8 mouse cellular contexts compared by ENCODE assay signal in genomic region chr10:127516576-127517260, GRCm38 (mm10). TPM values are rescaled to one million over a fixed set of nuclear protein-coding genes. Genes with fewer than 3 reads are reported as not detected.
DNase-seq lines count a peak whose midpoint lies in the region; ATAC-seq and TF ChIP-seq lines count a peak whose summit lies in the region.

No protein-coding gene starts in this region.

- 0 out of 4 replicates have a peak, but pooled peaks of 1 of the 2 experiments have one; percentile 14 for TF ChIP-seq POLR2A in MEL (IDR thresholded peaks at IDR 0.05; ENCODE audit: control insufficient read depth in 1 of 2, insufficient read depth in 1 of 2, low read depth in 1 of 2, low read length in 2 of 2, poor library complexity in 1 of 2)

- TF ChIP-seq CTCF in E14TG2a.4 (conservative IDR thresholded peaks at IDR 0.05; ENCODE audit: low read length): no peak
- no peak for TF ChIP-seq CTCF in MEL (IDR thresholded peaks at IDR 0.05 in 2 of 3, conservative IDR thresholded peaks at IDR 0.05 in 1 of 3; ENCODE audit: control insufficient read depth in 1 of 3, insufficient read depth in 1 of 3, low read depth in 2 of 3, low read length in 3 of 3, poor library complexity in 1 of 3, severe bottlenecking in 1 of 3)

- H3K27me3 ChIP-seq in E14TG2a.4 (ENCODE audit: insufficient read depth, low read length): peaks cover 65% of the 10 kb centered on the region
- no peaks in the 10 kb centered on the region for H3K27me3 ChIP-seq in MEL (ENCODE audit: control insufficient read depth in 1 of 2, insufficient read depth in 2 of 2, low read length in 2 of 2)
- H3K27me3 ChIP-seq in neural tube, embryonic 15.5 days (replicated peaks): peaks cover 32% of the 10 kb centered on the region

- H3K4me1 ChIP-seq in E14TG2a.4 (replicated peaks; ENCODE audit: low read depth, low read length) (peaks cover 98% of the 10 kb centered on the region), MEL (ENCODE audit: control insufficient read depth in 1 of 2, insufficient read depth in 2 of 2, low read length in 2 of 2) (peaks cover 0 to 36% of the 10 kb centered on the region in 2 experiments; a peak in 3 of 4 replicates)
- H3K4me1 ChIP-seq in neural tube, embryonic 15.5 days: peaks cover 75% of the 10 kb centered on the region

- 7% methylated on average over 30 of the region's 30 CpGs for WGBS in neural tube, embryonic 15.5 days

- H3K36me3 ChIP-seq in E14TG2a.4 (ENCODE audit: insufficient read depth, low read length) (peaks cover 56% of the 10 kb centered on the region), MEL (ENCODE audit: control insufficient read depth in 1 of 2, insufficient read depth in 2 of 2, low read length in 2 of 2) (peaks cover 0 to 17% of the 10 kb centered on the region in 2 experiments; a peak in 3 of 4 replicates)
- H3K36me3 ChIP-seq in neural tube, embryonic 15.5 days: peaks cover 13% of the 10 kb centered on the region

- H3K9ac ChIP-seq in MEL (ENCODE audit: control insufficient read depth, low read depth, low read length, poor library complexity, severe bottlenecking): peak overlapping the region; percentile 27
- peak overlapping the region; percentile 15; the same call in 1 of the 2 replicates for H3K9ac ChIP-seq in neural tube, embryonic 15.5 days (replicated peaks)

- peak overlapping the region; percentile 36 for H3K4me2 ChIP-seq in neural tube, embryonic 15.5 days

- peak overlapping the region; percentile 40 for H3K27ac ChIP-seq in MEL (ENCODE audit: control insufficient read depth, low read depth, low read length)
- H3K27ac ChIP-seq in neural tube, embryonic 15.5 days (replicated peaks): no peak overlapping the region; the same call in 1 of the 2 replicates

- peak overlapping the region; percentile 72 for H3K4me3 ChIP-seq in E14TG2a.4 (replicated peaks; ENCODE audit: low read length)
- no peak overlapping the region; a peak in 1 of 4 replicates for H3K4me3 ChIP-seq in MEL (ENCODE audit: control insufficient read depth in 1 of 2, insufficient read depth in 1 of 2, low read depth in 2 of 2, low read length in 2 of 2)
- no peak overlapping the region for H3K4me3 ChIP-seq in neural tube, embryonic 15.5 days (replicated peaks)

- no peak for ATAC-seq in neural tube, embryonic 15.5 days (ENCODE audit: low FRiP score)

- intact Hi-C loops in heart, postnatal 14 days (cut with DNase I): no loop called here

- peaks cover 24% of the 10 kb centered on the region for H3K79me2 ChIP-seq in MEL (ENCODE audit: control insufficient read depth, insufficient read depth, low read length, poor library complexity)

- H3K9me3 ChIP-seq in E14TG2a.4 (ENCODE audit: low read length) (no peaks in the 10 kb centered on the region), MEL (replicated peaks; ENCODE audit: insufficient read depth, low read length) (no peaks in the 10 kb centered on the region)
- no peaks in the 10 kb centered on the region for H3K9me3 ChIP-seq in neural tube, embryonic 15.5 days (replicated peaks)

- no peak for TF ChIP-seq RAD21 in MEL (IDR thresholded peaks at IDR 0.05; ENCODE audit: low read depth, low read length)

- no peak for TF ChIP-seq EP300 in MEL (IDR thresholded peaks at IDR 0.05; ENCODE audit: low read depth in 1 of 2, low read length in 2 of 2)

- DNase-seq in MEL (ENCODE audit: low read depth, low spot score) (peak; percentile 74), liver (peak; percentile 69)
- peak; percentile 58 to 64 for DNase-seq in heart, postnatal 14 days
- DNase-seq in spleen, adult 12 weeks (ENCODE audit: low spot score): no peak
- DNase-seq in right cerebral cortex, postnatal 25 days: no peak
- DNase-seq in left cerebral cortex, adult 9 months (ENCODE audit: low spot score in 2 of 2): no peak

TF ChIP-seq in MEL, 35 proteins besides CTCF, POLR2A, EP300 and RAD21:
- TF ChIP-seq POLR2AphosphoS2 (IDR thresholded peaks at IDR 0.05; ENCODE audit: low read length): peak; percentile 25; the same call in 1 of the 2 replicates
- TF ChIP-seq TCF12 (IDR thresholded peaks at IDR 0.05; ENCODE audit: low read depth, low read length): 0 out of 2 replicates have a peak, but pooled peaks have one; percentile 19
- TF ChIP-seq ZMIZ1 (IDR thresholded peaks at IDR 0.05; ENCODE audit: low read depth, low read length): peak; percentile 80
- TF ChIP-seq MAFK (IDR thresholded peaks at IDR 0.05; ENCODE audit: borderline replicate concordance, low read depth, low read length): no peak
- TF ChIP-seq ETS1 (IDR thresholded peaks at IDR 0.05; ENCODE audit: low read depth, low read length): peak; percentile 41; the same call in 1 of the 2 replicates

RNA-seq across cellular contexts. Expression of gene Ndufa4l2, which starts 2.0 kb away (rescaled TPM):
- 21.8 and 28.6 TPM in 2 replicates for total RNA-seq in MEL (2012; rRNA removed)
- polyA plus RNA-seq in MEL (2012; ENCODE audit: insufficient read depth in 1 of 2, insufficient read length in 2 of 2, low read depth in 1 of 2, low replicate concordance in 2 of 2, missing spikeins in 1 of 2): 10 to 100 TPM in 1 of 2 experiments, not detected in 1; 26.6 TPM
- 10 to 100 TPM; 38.3 TPM for total RNA-seq in heart, postnatal 14 days (2021)
- polyA plus RNA-seq in neural tube, embryonic 15.5 days (2015; fragmentation: Nextera tagmentation; extraction: Ambion mirVana): 17.8 and 22.5 TPM in 2 replicates

RNA-seq across cellular contexts. Expression of gene Shmt2, which starts 5.5 kb away (rescaled TPM):
- 242 and 383 TPM in 2 replicates for total RNA-seq in MEL (2012; rRNA removed)
- polyA plus RNA-seq in MEL (2012; ENCODE audit: insufficient read depth in 1 of 2, insufficient read length in 2 of 2, low read depth in 1 of 2, low replicate concordance in 2 of 2, missing spikeins in 1 of 2): 100 to 1,000 TPM; 263 to 582 TPM
- 10 to 100 TPM; 38.3 to 39.2 TPM for total RNA-seq in heart, postnatal 14 days (2021)
- 50.4 and 69.9 TPM in 2 replicates for polyA plus RNA-seq in neural tube, embryonic 15.5 days (2015; fragmentation: Nextera tagmentation; extraction: Ambion mirVana)

RNA-seq across cellular contexts. Expression of gene Stac3, which starts 15.2 kb away (rescaled TPM):
- total RNA-seq in MEL (2012; rRNA removed): not detected in 2 replicates
- polyA plus RNA-seq in MEL (2012; ENCODE audit: insufficient read depth in 1 of 2, insufficient read length in 2 of 2, low read depth in 1 of 2, low replicate concordance in 2 of 2, missing spikeins in 1 of 2): under 1 TPM in 1 of 2 experiments, not detected in 1; 0.25 TPM
- total RNA-seq in heart, postnatal 14 days (2021): 1 to 10 TPM in 1 of 2 experiments, under 1 TPM in 1; 0.88 to 2.1 TPM
- 1.9 and 2.9 TPM in 2 replicates for polyA plus RNA-seq in neural tube, embryonic 15.5 days (2015; fragmentation: Nextera tagmentation; extraction: Ambion mirVana)

RNA-seq across cellular contexts. Expression of gene Nxph4, which starts 17.6 kb away (rescaled TPM):
- total RNA-seq in MEL (2012; rRNA removed): not detected in 2 replicates
- polyA plus RNA-seq in MEL (2012; ENCODE audit: insufficient read depth in 1 of 2, insufficient read length in 2 of 2, low read depth in 1 of 2, low replicate concordance in 2 of 2, missing spikeins in 1 of 2): under 1 TPM in 1 of 2 experiments, not detected in 1; 0.24 TPM
- 1 to 10 TPM; 1.1 TPM for total RNA-seq in heart, postnatal 14 days (2021)
- 80.4 and 102 TPM in 2 replicates for polyA plus RNA-seq in neural tube, embryonic 15.5 days (2015; fragmentation: Nextera tagmentation; extraction: Ambion mirVana)

Comparison
In these comparisons a context has a peak if more than half of its experiments do, and no peak if none do; other contexts are left out.
1. DNase-seq: peak in MEL (single experiment), heart, postnatal 14 days (2 of 2) and liver (single experiment); none in spleen, adult 12 weeks (single experiment), right cerebral cortex, postnatal 25 days (single experiment) and left cerebral cortex, adult 9 months (0 of 2).